Mouse (Mus musculus) left cerebral cortex, adult 18-20 months (tissue): ENCODE results near the gene Prkce. TPM values are rescaled to one million over a fixed set of nuclear protein-coding genes. Genes with fewer than 3 reads are reported as not detected.
A peak's percentile ranks its signal among the peaks of the same experiment; 100 is the strongest.

Experiments
- DNase-seq, 2 experiments: peaks; one replicate each; pipeline ENCODE4 v3.0.0; 2021 to 2022; ENCODE audit warnings: low spot score in 2 of 2, mixed read lengths in 1 of 2
- total RNA-seq, 2 experiments: library from RNA; stranded (reverse); gene quantifications; 2 replicates each; pipeline ENCODE4 v1.2.3; 2021

Prkce gene
- total RNA-seq, 2 experiments from 2014 or later: 270 to 276 TPM

DNA sequence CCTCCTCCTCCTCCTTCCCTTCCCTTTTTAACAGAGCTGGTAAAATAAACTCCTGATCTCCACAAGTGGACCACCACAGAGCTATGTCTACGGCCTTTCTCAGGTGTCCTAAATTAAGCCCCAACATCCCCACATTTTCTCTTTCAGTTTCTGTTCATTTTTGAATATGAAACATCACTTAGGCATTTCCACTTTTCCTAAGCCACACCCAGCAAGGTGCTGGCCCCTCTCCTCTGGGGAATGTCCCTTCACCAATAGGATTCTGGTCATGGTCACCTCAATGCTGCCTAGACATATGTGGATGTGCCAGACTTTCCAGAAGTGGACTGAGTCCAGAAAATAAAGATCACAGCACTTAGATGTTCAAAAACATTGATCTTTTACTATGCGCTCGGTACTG lies 193.3 kb downstream of the Prkce start:
- no peak for DNase-seq

- no peak for DNase-seq
These were observed 195.8 kb downstream of the Prkce start for GRCm38 (mm10) chr17:86363356-86363755.

DNA sequence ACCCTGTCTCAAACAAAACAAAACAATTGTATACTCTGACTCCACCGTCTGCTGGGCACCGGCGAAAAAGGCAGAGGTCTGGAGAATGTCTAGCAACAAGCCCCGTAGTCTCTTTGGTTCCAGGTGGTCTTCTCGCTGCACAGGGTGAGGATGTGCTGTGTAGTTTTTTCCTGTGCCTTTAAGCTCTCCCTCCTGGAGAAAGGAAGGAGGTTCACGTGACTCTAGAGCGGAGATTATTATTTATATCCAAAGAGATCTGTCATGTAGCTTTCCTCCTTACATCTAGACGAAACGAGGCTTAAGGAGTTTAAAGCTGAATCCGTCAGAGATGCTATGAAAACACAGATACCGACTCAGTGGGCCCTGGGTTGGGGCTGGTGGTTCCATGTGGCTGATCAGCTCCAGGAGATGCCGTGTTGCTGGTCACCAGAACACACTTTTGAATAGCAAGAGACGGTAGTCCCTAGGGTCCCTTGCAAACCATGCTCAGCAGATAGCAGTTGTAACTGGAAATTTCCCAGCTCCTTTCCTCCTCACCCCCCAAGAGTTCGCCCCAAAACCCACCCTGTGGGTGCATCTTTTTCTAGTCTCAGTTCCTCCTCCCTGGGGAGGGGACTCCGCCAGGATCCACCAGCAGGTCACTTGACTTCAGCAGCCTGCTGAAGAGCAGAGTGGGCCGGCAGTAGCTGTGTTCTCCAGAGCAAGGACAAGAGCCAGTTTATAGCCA lies 196.9 kb downstream of the Prkce start:
- DNase-seq: no peak

DNA sequence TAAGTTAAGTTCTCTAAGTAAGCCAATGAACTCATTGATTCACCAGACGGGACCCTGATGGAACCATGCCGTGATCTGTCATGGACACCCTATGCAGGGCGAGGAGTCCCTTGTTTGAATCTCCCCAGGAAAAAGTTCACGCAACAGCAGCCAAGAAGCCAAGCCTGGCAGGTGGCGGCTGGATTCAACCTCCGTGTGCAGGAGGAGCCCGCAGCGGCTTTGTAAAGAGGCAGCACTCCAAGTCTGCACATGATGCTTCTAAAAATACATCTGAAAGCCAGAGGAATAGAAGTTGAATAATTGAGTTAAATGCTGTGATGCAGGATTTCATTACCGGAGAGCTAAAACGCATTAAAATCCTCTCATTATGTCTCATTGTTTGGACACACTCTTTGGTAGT lies 199.3 kb downstream of the Prkce start:
- peak; percentile 43 to 55 for DNase-seq

DNA sequence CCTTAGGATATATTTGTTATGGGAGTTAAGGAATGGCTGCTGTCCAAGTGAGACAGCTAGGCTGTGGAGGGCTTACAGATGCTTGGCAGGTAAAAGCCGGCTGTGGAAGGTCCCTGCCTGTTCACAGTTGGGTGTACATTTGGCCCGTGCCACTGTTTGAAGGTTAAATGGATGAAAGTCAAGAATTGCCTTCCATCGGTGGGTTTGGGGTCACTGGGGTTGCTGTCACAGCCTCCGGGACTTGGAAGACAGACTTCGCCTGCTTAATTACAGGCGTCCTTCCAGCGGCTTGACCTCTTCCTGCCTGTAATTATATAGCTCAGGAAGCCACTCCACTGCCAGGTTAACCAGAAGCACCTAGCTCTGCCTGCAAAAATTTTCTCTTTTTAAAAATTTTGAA lies 200.1 kb downstream of the Prkce start:
- DNase-seq: no peak

GRCm38 (mm10) chr17:86370106-86370742 lies 202.6 kb downstream of the Prkce start:
- DNase-seq: no peak

GRCm38 (mm10) chr17:86371101-86371561 lies 203.5 kb downstream of the Prkce start:
- no peak for DNase-seq

DNA sequence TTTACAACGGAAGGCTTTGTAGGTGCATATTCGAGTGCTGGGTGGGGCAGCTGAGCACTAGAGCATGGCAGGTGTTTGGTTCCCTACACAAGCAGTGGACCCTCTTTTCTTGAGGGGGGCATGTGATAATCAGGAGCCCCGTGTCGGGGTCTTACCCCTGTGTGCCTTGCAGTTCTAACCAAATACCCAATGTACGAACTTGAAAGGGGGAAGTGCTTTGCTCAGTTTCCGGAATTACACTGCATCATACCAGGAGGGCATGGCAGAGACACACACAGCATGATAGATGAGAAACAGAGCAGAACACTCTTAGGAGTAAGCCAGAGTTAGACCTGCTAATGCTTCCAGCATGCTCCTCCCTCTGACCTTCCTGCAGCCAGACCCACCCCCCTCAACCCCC lies 208.8 kb downstream of the Prkce start:
- DNase-seq: no peak

DNA sequence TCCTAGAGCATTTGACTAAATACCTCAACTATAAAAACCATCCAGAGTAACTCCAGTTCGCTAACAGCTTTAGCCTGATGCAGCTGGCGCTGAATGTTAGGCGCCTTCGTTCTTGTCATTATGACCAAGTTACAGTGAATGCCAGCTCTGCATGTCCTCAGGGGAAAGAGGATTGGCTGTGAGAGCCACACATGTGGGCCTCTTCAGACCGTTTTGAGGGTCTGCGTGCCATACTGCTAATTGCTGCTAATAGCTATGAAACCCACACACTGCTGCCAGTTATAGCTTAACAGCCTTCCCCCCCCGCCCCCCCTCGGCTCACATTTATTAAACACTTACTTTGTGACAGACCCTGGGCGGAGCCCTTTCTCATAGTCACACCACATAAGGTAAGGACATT lies 210.3 kb downstream of the Prkce start:
- DNase-seq: no peak

- DNase-seq: no peak
These were observed 211.0 kb downstream of the Prkce start for GRCm38 (mm10) chr17:86378611-86379010.

DNA sequence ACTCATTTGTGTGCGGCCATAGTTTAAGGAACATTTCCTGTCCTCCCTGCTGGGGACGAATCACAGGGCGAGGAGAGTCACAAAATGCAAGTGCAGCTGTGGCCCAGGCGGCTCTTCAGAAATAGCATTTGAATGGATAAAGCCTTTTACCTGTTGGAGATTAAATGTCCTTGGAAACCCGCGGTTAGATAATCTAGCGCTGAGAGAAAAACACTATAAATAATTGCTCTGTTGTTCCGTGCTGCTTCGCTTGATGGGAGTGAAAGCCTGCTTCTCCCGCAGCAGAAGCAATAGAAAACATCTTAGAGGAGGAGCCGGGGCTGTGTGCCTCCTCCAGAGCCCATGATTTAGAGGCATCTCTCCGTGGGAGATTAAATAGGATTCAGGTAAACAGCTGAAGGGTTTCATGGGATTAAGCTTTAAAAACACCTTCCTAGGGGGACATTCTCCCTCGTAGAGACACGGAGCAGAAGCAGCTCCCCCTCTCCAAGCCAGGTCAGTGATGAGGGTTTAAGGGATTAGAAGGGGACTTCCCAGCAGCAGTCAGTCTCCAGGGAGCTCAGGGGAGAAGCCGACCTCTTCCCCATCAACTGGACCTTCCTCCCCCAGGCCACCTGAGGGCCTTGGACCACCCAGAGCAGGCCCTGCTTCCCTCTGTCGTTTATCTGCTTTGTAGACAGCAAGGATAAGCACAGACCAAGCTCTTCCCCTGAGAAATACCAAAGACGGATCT lies 212.0 kb downstream of the Prkce start:
- no peak for DNase-seq

DNA sequence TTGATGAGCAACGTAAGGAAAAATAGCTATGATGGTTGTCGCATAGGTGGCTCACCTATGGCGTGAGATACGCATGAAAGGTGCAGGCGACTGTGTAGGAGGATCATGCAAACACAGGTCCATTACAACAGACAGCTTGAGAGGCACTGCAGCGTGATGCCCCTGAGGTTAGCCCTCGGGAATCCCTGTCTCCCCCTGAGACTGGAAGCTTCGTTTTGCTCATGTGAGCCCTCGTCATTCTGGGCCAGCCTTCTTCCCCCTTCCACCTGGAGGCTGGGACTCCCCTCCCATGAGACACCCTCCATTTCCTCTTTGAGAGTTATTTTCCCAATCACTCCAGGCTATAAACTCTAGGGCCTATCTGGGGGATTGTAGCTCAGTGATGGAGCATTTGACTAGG lies 213.9 kb downstream of the Prkce start:
- DNase-seq: no peak

- DNase-seq: no peak
These were observed 215.3 kb downstream of the Prkce start for GRCm38 (mm10) chr17:86382885-86383284.

DNA sequence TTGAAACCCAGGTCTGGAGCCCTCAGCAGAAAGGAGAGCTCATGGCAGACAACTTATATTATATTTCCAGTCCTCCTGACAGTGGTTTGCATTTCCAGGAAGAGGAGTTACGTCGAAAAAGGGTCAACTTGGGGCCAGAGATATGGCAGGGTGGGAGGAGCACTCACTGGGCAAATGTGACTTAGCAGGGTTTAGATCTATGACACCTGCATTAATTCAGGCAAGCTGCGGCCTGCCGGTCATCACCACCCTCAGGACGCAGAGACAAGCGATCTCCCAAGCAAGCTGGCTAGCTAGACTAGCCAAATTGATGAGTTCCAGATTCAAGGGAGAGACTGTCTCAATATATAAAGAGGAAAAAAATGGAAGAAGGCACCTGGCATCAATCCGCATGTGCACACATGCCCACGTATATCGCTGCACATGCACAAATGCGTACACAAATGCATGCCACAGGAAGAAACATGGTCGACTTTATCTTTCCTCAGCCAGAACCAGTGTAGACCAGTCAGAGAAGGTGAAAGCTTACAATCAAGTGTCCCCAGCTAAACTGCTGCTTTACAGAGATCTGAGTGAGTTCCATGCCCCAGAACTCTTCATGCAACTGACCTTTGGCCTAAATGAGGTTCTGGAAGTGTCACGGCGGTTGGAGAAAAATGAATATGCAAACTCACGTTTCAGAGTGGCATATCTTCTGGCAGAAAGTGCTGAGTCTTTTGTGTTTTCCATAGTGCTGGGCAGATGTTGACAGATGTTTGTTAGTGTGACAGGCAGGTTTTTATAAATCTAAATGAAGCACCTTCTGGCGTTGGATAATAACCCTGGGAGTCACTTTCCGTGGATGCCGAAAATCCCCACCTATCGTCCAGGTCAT lies 216.4 kb downstream of the Prkce start:
- DNase-seq: no peak

- DNase-seq: no peak
These were observed 224.9 kb downstream of the Prkce start for GRCm38 (mm10) chr17:86392475-86392874.

GRCm38 (mm10) chr17:86393191-86393590 lies 225.6 kb downstream of the Prkce start:
- no peak for DNase-seq

- no peak for DNase-seq
These were observed 229.5 kb downstream of the Prkce start for GRCm38 (mm10) chr17:86397097-86397496.

- no peak for DNase-seq
These were observed 230.1 kb downstream of the Prkce start for GRCm38 (mm10) chr17:86397647-86398046.

DNA sequence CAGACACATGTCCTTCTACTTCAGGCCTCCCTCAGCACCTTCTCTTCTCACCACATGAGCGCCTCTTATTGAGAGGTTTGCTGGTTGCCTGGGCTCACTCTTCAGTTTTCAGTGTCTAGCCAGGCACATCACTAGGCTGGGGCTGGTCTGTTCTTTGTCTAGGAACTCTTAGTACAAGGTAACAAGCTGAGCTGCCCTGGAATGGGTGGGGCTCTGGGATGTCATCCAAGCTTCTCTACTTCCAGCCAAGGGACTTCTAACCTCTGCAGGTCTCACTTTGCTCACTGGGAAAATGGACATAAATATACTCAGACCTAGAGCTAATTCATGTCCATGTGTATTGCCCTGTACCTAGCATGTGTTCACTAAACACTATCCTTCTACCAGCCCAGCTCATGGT lies 230.6 kb downstream of the Prkce start:
- DNase-seq: no peak

- no peak for DNase-seq
These were observed 232.4 kb downstream of the Prkce start for GRCm38 (mm10) chr17:86400032-86400431.
